Mouse (Mus musculus): ENCODE results near the gene Zhx3. TPM values are rescaled to one million over a fixed set of nuclear protein-coding genes. Genes with fewer than 3 reads are reported as not detected.
A peak's percentile ranks its signal among the peaks of the same experiment; 100 is the strongest.

The Zhx3 gene
- polyA plus RNA-seq, 1 experiment: 43.0 TPM

GRCm38 (mm10) chr2:160871310-160871709 lies 1.5 kb downstream of the Zhx3 start:
- TF ChIP-seq POLR2A (IDR thresholded peaks at IDR 0.05; ENCODE audit: control insufficient read depth, low read depth, low read length) (no peak), CTCF (IDR thresholded peaks at IDR 0.05; ENCODE audit: control insufficient read depth, insufficient read depth, insufficient replicate concordance, low read depth, low read length) (no peak)
- Histone ChIP-seq H3K27me3 (ENCODE audit: control insufficient read depth, insufficient read depth, low read length) (no peaks in the 10 kb centered on the region), H3K36me3 (ENCODE audit: control insufficient read depth, insufficient read depth, low read length) (no peaks in the 10 kb centered on the region), H3K4me3 (ENCODE audit: control insufficient read depth, low read depth, low read length) (no peak overlapping the region; the same call in 1 of the 2 replicates), H3K4me1 (ENCODE audit: control insufficient read depth, insufficient read depth, low read length) (no peaks in the 10 kb centered on the region; the same call in 1 of the 2 replicates), H3K27ac (ENCODE audit: control insufficient read depth, insufficient read depth, low read depth, low read length) (0 out of 2 replicates have a peak overlapping the region, but pooled peaks have one; percentile 18)

GRCm38 (mm10) chr2:160869446-160869845 lies 3.4 kb downstream of the Zhx3 start:
- H3K27me3 ChIP-seq (ENCODE audit: control insufficient read depth, insufficient read depth, low read length): no peaks in the 10 kb centered on the region
- H3K36me3 ChIP-seq (ENCODE audit: control insufficient read depth, insufficient read depth, low read length): no peaks in the 10 kb centered on the region
- no peak overlapping the region for H3K4me3 ChIP-seq (ENCODE audit: control insufficient read depth, low read depth, low read length)
- H3K27ac ChIP-seq (ENCODE audit: control insufficient read depth, insufficient read depth, low read depth, low read length): no peak overlapping the region
- TF ChIP-seq CTCF (IDR thresholded peaks at IDR 0.05; ENCODE audit: control insufficient read depth, insufficient read depth, insufficient replicate concordance, low read depth, low read length) (no peak), POLR2A (IDR thresholded peaks at IDR 0.05; ENCODE audit: control insufficient read depth, low read depth, low read length) (no peak)
- no peaks in the 10 kb centered on the region; the same call in 1 of the 2 replicates for H3K4me1 ChIP-seq (ENCODE audit: control insufficient read depth, insufficient read depth, low read length)

- Histone ChIP-seq H3K4me3 (ENCODE audit: control insufficient read depth, low read depth, low read length) (no peak overlapping the region), H3K27me3 (ENCODE audit: control insufficient read depth, insufficient read depth, low read length) (no peaks in the 10 kb centered on the region), H3K27ac (ENCODE audit: control insufficient read depth, insufficient read depth, low read depth, low read length) (no peak overlapping the region), H3K4me1 (ENCODE audit: control insufficient read depth, insufficient read depth, low read length) (no peaks in the 10 kb centered on the region; the same call in 1 of the 2 replicates), H3K36me3 (ENCODE audit: control insufficient read depth, insufficient read depth, low read length) (no peaks in the 10 kb centered on the region)
- TF ChIP-seq CTCF (IDR thresholded peaks at IDR 0.05; ENCODE audit: control insufficient read depth, insufficient read depth, insufficient replicate concordance, low read depth, low read length) (no peak), POLR2A (IDR thresholded peaks at IDR 0.05; ENCODE audit: control insufficient read depth, low read depth, low read length) (no peak)
Observed at GRCm38 (mm10) chr2:160865266-160865665, 7.5 kb downstream of the Zhx3 start.

- TF ChIP-seq CTCF (IDR thresholded peaks at IDR 0.05; ENCODE audit: control insufficient read depth, insufficient read depth, insufficient replicate concordance, low read depth, low read length) (no peak), POLR2A (IDR thresholded peaks at IDR 0.05; ENCODE audit: control insufficient read depth, low read depth, low read length) (no peak)
- Histone ChIP-seq H3K27me3 (ENCODE audit: control insufficient read depth, insufficient read depth, low read length) (no peaks in the 10 kb centered on the region), H3K4me1 (ENCODE audit: control insufficient read depth, insufficient read depth, low read length) (no peaks in the 10 kb centered on the region; the same call in 1 of the 2 replicates), H3K36me3 (ENCODE audit: control insufficient read depth, insufficient read depth, low read length) (no peaks in the 10 kb centered on the region), H3K27ac (ENCODE audit: control insufficient read depth, insufficient read depth, low read depth, low read length) (no peak overlapping the region), H3K4me3 (ENCODE audit: control insufficient read depth, low read depth, low read length) (no peak overlapping the region)
Observed at GRCm38 (mm10) chr2:160864112-160864511, 8.7 kb downstream of the Zhx3 start.

- no peaks in the 10 kb centered on the region for H3K27me3 ChIP-seq (ENCODE audit: control insufficient read depth, insufficient read depth, low read length)
- H3K4me1 ChIP-seq (ENCODE audit: control insufficient read depth, insufficient read depth, low read length): no peaks in the 10 kb centered on the region; the same call in 1 of the 2 replicates
- H3K27ac ChIP-seq (ENCODE audit: control insufficient read depth, insufficient read depth, low read depth, low read length): no peak overlapping the region
- peak overlapping the region; percentile 64; the same call in 1 of the 2 replicates for H3K4me3 ChIP-seq (ENCODE audit: control insufficient read depth, low read depth, low read length)
- H3K36me3 ChIP-seq (ENCODE audit: control insufficient read depth, insufficient read depth, low read length): no peaks in the 10 kb centered on the region
- TF ChIP-seq CTCF (IDR thresholded peaks at IDR 0.05; ENCODE audit: control insufficient read depth, insufficient read depth, insufficient replicate concordance, low read depth, low read length): no peak
- TF ChIP-seq POLR2A (IDR thresholded peaks at IDR 0.05; ENCODE audit: control insufficient read depth, low read depth, low read length): no peak
Observed at GRCm38 (mm10) chr2:160860363-160860762, 12.4 kb downstream of the Zhx3 start.

GRCm38 (mm10) chr2:160856359-160857102 lies 16.3 kb downstream of the Zhx3 start:
- H3K4me1 ChIP-seq (ENCODE audit: control insufficient read depth, insufficient read depth, low read length): no peaks in the 10 kb centered on the region; the same call in 1 of the 2 replicates
- H3K36me3 ChIP-seq (ENCODE audit: control insufficient read depth, insufficient read depth, low read length): no peaks in the 10 kb centered on the region
- H3K27me3 ChIP-seq (ENCODE audit: control insufficient read depth, insufficient read depth, low read length): no peaks in the 10 kb centered on the region
- no peak overlapping the region; the same call in 1 of the 2 replicates for H3K4me3 ChIP-seq (ENCODE audit: control insufficient read depth, low read depth, low read length)
- H3K27ac ChIP-seq (ENCODE audit: control insufficient read depth, insufficient read depth, low read depth, low read length): no peak overlapping the region
- TF ChIP-seq POLR2A (IDR thresholded peaks at IDR 0.05; ENCODE audit: control insufficient read depth, low read depth, low read length) (no peak), CTCF (IDR thresholded peaks at IDR 0.05; ENCODE audit: control insufficient read depth, insufficient read depth, insufficient replicate concordance, low read depth, low read length) (no peak)

- no peaks in the 10 kb centered on the region; the same call in 1 of the 2 replicates for H3K4me1 ChIP-seq (ENCODE audit: control insufficient read depth, insufficient read depth, low read length)
- H3K4me3 ChIP-seq (ENCODE audit: control insufficient read depth, low read depth, low read length): no peak overlapping the region
- no peak for TF ChIP-seq POLR2A (IDR thresholded peaks at IDR 0.05; ENCODE audit: control insufficient read depth, low read depth, low read length)
- TF ChIP-seq CTCF (IDR thresholded peaks at IDR 0.05; ENCODE audit: control insufficient read depth, insufficient read depth, insufficient replicate concordance, low read depth, low read length): no peak
- H3K36me3 ChIP-seq (ENCODE audit: control insufficient read depth, insufficient read depth, low read length): no peaks in the 10 kb centered on the region
- no peaks in the 10 kb centered on the region for H3K27me3 ChIP-seq (ENCODE audit: control insufficient read depth, insufficient read depth, low read length)
- no peak overlapping the region for H3K27ac ChIP-seq (ENCODE audit: control insufficient read depth, insufficient read depth, low read depth, low read length)
Observed at GRCm38 (mm10) chr2:160854687-160855086, 18.1 kb downstream of the Zhx3 start.

Data from testis, adult 2 months (tissue).